Mouse (Mus musculus): ENCODE data around the gene Mta2. TPM values are rescaled to one million over a fixed set of nuclear protein-coding genes. Genes with fewer than 3 reads are reported as not detected.
"Not testable (repeated sequence)": the region's sequence is repeated elsewhere in the genome, so short reads cannot be mapped to it uniquely, and the experiment has no call there.

Mta2 gene
- total RNA-seq (2014; rRNA removed) (71.2 and 86.4 TPM in 2 replicates), polyA plus RNA-seq (2015; fragmentation: Nextera tagmentation; extraction: Ambion mirVana) (87.8 and 91.3 TPM in 2 replicates)

DNA sequence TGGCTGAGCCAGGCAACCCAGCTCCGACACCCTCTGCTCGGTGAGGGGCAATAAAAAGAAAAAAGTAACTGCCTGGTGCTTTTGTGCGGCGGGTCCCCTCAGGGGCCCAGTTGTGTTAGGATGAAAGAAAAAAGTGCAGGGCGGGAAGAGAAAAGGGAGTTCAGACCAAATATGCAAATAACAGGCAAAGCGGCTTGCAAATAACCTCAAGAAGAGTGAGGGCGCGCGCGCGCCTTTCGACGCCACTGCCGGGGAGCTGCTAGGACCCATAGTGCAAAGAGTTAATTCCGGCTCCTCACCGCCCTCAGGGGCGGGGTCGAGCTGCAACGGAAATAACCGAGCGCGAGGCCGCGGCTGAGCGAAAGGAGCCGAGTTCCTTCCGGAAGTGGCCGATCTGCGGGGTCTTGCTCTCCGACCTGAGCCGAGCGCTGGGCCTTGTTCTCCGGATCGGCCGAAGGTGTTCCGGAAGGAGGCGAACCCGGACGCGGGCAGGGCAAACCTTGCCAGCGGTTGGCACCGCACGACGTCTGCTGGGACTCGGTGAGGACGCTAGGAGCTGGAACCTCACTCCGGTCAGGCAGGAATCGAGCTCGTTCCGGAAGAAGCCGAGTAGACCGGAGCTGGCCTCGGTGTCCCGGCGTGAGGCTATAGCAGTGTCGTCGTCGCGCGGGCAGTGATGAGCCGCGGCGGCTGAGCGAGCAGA lies at the start of gene Mta2:
Mta2 (plus strand) TSS at position 361 of the 703 bp plus-strand sequence.
- peak; percentile 97 for ATAC-seq
- DNase-seq: peak; percentile 98
- H3K36me3 ChIP-seq (ENCODE audit: insufficient read depth): peaks cover 28% of the 10 kb centered on the region
- H3K4me1 ChIP-seq (ENCODE audit: insufficient read depth): peaks cover 9% of the 10 kb centered on the region; the same call in 1 of the 2 replicates
- peak within 1 kb of the TSS; percentile 99 for H3K9ac ChIP-seq
- peak; percentile 29; the same call in 1 of the 2 replicates for TF ChIP-seq CTCF (IDR thresholded peaks at IDR 0.05; ENCODE audit: low read depth)
- peak within 1 kb of the TSS; percentile 71 for H3K4me2 ChIP-seq (ENCODE audit: low read depth)
- no peaks in the 10 kb centered on the region for H3K27me3 ChIP-seq (ENCODE audit: insufficient read depth, low read length)
- H3K27ac ChIP-seq (ENCODE audit: low read depth, low read length): peak within 1 kb of the TSS; percentile 93
- no peaks in the 10 kb centered on the region for H3K9me3 ChIP-seq (ENCODE audit: low read length)
- H3K4me3 ChIP-seq (ENCODE audit: low read depth, low read length): peak within 1 kb of the TSS; percentile 92
- WGBS: under 1% methylated on average over 64 of the region's 64 CpGs

DNA sequence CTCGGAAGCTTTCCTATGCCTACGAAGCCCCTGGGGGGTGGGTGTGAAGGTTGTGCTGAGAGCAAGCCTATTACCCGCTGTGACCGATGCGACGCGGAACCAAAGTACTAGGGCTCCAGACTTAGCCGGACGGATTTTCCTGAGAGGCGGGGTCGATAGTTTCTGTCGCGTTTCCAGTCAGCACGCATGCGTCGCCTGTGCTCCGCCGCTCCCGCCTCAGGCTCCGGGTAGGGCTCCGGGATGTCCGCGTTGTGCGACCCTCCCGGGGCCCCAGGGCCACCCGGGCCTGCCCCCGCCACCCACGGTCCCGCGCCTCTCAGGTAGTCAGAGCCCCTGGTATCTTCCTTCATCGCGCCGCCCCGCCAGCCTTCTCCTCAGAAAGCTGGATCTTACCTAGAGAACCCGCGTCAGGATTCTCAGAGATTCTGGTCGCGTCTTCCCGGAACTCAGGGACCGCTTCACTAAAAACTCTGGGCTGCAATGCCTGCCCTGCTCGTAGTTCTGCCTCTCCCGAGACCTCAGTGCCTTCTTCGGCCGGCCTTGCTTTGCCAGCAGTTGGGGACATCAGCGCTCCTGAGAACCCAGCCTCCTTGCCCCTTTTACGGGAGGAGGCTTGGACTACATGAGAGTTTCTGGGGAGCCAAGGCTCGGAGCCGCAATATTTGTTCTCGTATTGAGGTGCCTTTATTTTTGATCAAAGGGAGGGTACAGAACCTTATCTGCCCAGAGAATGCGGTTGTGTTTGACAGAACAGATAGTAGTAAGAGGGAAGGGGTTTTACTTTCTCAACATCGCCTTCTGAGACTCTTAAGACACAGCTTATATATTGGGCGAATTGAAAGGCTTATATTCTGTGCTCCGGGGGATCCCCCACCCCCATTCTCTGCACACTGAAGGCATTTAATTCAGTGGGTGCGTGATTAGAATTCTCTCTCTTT lies 48.6 kb upstream of the Mta2 start, which contains the start of gene Ints5:
Ints5 (plus strand) TSS at position 177 of the 938 bp plus-strand sequence.
- Histone ChIP-seq H3K9me3 (ENCODE audit: low read length) (no peaks in the 10 kb centered on the region), H3K27ac (ENCODE audit: low read depth, low read length) (peak within 1 kb of the TSS; percentile 87), H3K27me3 (ENCODE audit: insufficient read depth, low read length) (no peaks in the 10 kb centered on the region), H3K36me3 (ENCODE audit: insufficient read depth) (peaks cover 16% of the 10 kb centered on the region), H3K4me1 (ENCODE audit: insufficient read depth) (peaks cover 5% of the 10 kb centered on the region), H3K9ac (peak within 1 kb of the TSS; percentile 87), H3K4me3 (ENCODE audit: low read depth, low read length) (peak within 1 kb of the TSS; percentile 79), H3K4me2 (ENCODE audit: low read depth) (peak within 1 kb of the TSS; percentile 98)
- peak; percentile 68 for ATAC-seq
- DNase-seq: peak; percentile 93
- 3% methylated on average over 54 of the region's 54 CpGs for WGBS
- no peak; the same call in 1 of the 2 replicates for TF ChIP-seq CTCF (IDR thresholded peaks at IDR 0.05; ENCODE audit: low read depth)

DNA sequence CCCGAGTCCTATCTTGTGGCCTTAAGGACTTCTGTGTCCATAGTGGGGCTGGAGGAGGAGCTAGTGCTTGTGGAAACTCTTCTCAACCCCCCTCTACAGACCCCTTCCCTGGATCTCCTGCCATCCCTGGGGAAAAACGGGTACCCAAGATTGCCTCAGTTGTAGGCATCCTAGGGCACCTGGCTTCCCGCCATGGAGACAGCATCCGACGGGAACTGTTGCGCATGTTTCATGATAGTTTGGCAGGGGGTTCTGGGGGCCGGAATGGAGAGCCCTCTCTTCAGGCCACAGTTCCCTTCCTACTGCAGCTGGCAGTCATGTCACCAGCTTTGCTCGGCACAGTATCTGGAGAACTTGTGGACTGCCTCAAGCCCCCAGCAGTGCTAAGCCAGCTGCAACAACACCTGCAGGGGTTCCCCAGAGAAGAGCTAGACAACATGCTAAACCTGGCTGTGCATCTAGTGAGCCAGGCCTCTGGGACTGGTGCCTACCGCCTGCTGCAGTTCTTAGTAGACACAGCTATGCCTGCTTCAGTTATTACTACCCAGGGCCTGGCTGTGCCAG lies 46.2 kb upstream of the Mta2 start:
- Histone ChIP-seq H3K27ac (ENCODE audit: low read depth, low read length) (no peak overlapping the region), H3K36me3 (ENCODE audit: insufficient read depth) (peaks cover 14% of the 10 kb centered on the region), H3K9me3 (ENCODE audit: low read length) (no peaks in the 10 kb centered on the region), H3K4me3 (ENCODE audit: low read depth, low read length) (no peak overlapping the region), H3K9ac (no peak overlapping the region), H3K27me3 (ENCODE audit: insufficient read depth, low read length) (no peaks in the 10 kb centered on the region), H3K4me1 (ENCODE audit: insufficient read depth) (peaks cover 11% of the 10 kb centered on the region), H3K4me2 (ENCODE audit: low read depth) (no peak overlapping the region)
- TF ChIP-seq CTCF (IDR thresholded peaks at IDR 0.05; ENCODE audit: low read depth): no peak
- ATAC-seq (no peak), DNase-seq (no peak)
- WGBS: 86% methylated on average over 9 of the region's 9 CpGs

DNA sequence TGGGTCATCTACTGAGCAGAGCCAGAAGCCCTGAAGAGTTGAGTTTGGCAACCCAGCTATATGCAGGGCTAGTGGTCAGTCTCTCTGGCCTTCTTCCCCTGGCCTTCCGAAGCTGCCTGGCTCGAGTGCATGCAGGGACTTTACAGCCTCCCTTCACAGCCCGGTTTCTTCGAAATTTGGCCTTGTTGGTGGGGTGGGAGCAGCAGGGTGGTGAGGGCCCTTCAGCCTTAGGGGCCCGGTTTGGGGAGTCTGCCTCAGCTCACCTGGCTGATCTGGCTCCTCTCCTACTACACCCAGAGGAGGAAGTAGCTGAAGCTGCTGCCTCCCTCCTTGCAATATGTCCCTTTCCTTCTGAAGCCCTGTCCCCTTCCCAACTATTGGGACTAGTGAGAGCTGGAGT lies 45.4 kb upstream of the Mta2 start:
- H3K9ac ChIP-seq; DNase-seq; H3K27ac ChIP-seq (ENCODE audit: low read depth, low read length); H3K4me2 ChIP-seq (ENCODE audit: low read depth); ATAC-seq; H3K27me3 ChIP-seq (ENCODE audit: insufficient read depth, low read length); H3K9me3 ChIP-seq (ENCODE audit: low read length); H3K4me3 ChIP-seq (ENCODE audit: low read depth, low read length): not testable (repeated sequence)
- peaks cover 11% of the 10 kb centered on the region for H3K36me3 ChIP-seq (ENCODE audit: insufficient read depth)
- WGBS: 81% methylated on average over 5 of the region's 5 CpGs
- H3K4me1 ChIP-seq (ENCODE audit: insufficient read depth): peaks cover 11% of the 10 kb centered on the region

DNA sequence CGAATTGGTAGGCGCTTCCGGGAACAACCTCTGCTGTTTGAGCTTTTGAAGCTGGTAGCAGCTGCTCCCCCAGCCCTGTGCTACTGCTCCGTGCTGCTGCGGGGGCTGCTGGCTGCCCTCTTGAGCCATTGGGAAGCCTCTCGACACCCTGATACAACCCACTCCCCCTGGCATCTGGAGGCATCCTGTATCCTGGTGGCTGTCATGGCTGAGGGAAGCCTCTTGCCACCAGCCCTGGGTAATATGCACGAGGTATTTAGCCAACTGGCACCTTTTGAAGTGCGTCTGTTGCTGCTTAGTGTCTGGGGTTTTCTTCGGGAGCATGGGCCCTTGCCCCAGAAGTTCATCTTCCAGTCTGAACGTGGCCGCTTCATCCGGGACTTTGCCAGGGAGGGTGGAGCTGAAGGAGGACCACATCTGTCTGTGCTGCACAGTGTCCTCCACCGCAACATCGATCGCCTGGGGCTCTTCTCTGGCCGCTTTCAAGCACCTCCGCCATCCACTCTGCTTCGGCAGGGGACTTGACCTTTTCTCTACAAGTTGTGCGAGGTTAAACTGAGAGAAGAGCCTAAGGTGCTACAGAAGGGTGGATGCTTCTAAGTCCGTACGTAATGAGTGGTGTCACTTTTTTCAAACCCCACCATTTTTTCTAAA lies 44.3 kb upstream of the Mta2 start:
- not testable (repeated sequence) for DNase-seq; H3K27me3 ChIP-seq (ENCODE audit: insufficient read depth, low read length); H3K9me3 ChIP-seq (ENCODE audit: low read length)
- Histone ChIP-seq H3K4me3 (ENCODE audit: low read depth, low read length) (peak overlapping the region; percentile 78), H3K4me1 (ENCODE audit: insufficient read depth) (peaks cover 11% of the 10 kb centered on the region), H3K9ac (peak overlapping the region; percentile 31), H3K36me3 (ENCODE audit: insufficient read depth) (peaks cover 15% of the 10 kb centered on the region), H3K4me2 (ENCODE audit: low read depth) (peak overlapping the region; percentile 75), H3K27ac (ENCODE audit: low read depth, low read length) (peak overlapping the region; percentile 52; the same call in 1 of the 2 replicates)
- peak; percentile 29 for ATAC-seq
- whole genome bisulfite sequencing: 22% methylated on average over 21 of the region's 21 CpGs

DNA sequence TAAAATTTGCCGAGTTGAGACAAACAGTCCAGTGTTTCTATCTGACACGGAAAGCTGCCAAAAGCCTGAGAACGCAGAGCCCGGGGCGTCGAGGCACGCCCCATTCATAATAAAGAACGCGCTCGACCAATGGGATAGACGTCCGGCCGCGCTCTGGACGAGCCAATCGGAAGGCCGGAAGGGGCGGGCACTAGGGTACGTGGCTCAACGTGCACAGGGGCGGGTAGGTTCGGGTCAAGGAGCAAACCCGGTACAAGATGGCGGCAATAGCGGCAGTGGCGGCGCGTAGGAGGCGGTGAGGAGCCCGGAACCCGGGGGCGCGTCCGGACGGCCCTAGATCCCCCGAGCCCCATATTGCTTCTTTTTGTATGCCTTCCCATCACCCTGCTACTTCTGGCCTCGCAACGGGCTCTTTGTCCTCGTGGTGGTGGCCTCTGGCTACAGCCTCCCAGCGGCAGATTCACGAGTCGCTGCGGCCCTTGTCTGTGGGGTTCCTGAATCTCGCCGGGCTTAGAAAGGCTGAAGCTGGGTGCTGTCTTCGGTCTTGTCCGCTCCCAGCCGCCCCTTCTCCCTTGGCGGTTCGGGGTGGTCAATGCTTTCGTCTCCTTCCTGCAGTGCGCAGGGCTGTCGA lies 43.7 kb upstream of the Mta2 start, which contains the start of gene Ganab:
Ganab (plus strand) TSS at position 207 of the 631 bp plus-strand sequence.
- peak; percentile 97 for DNase-seq
- Histone ChIP-seq H3K4me2 (ENCODE audit: low read depth) (peak within 1 kb of the TSS; percentile 75), H3K36me3 (ENCODE audit: insufficient read depth) (peaks cover 20% of the 10 kb centered on the region), H3K9ac (peak within 1 kb of the TSS; percentile 82), H3K9me3 (ENCODE audit: low read length) (no peaks in the 10 kb centered on the region), H3K27me3 (ENCODE audit: insufficient read depth, low read length) (no peaks in the 10 kb centered on the region), H3K4me1 (ENCODE audit: insufficient read depth) (peaks cover 11% of the 10 kb centered on the region), H3K27ac (ENCODE audit: low read depth, low read length) (peak within 1 kb of the TSS; percentile 86), H3K4me3 (ENCODE audit: low read depth, low read length) (peak within 1 kb of the TSS; percentile 78)
- peak; percentile 99 for ATAC-seq
- TF ChIP-seq CTCF (IDR thresholded peaks at IDR 0.05; ENCODE audit: low read depth): peak; percentile 45
- WGBS: under 1% methylated on average over 53 of the region's 53 CpGs

Data from forebrain, postnatal 0 days (tissue).